Mouse (Mus musculus) liver, embryonic 14.5 days (tissue): Measurements from ENCODE around the gene Atxn7l1.

Experiments used
- CTCF ChIP-seq: IDR thresholded peaks from 2 replicates; pipeline ENCODE4 v1.5.1; 2016; ENCODE audit warnings: antibody characterized with exemption, low read depth, control low read depth
- EP300 ChIP-seq: IDR thresholded peaks from 2 replicates; pipeline ENCODE4 v1.6.1; 2016; ENCODE audit warnings: antibody characterized with exemption, low read depth

DNA sequence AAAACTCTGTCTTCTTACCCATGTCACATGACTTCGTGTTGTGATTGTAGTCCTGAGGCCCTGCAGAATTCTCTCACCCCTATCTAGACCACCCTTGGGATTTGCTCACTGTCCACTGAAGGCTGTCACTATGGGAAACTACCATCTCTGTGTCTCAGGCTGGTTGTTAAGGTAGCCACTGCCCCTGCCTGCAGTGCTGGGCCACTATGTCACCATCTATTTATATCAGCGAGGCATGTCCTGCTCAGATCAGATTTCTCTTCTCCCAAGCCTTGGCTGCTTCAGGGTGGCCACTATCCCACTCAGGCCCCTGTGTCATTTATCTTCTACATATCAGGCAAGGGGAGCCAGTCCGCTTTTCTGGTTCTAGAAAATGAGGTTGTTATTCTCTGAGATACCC is 8.4 kb upstream of the Atxn7l1 start:
- TF ChIP-seq CTCF (no peak), EP300 (no peak)
